Mouse (Mus musculus) layer of hippocampus, postnatal 14 days (tissue): ENCODE results near the gene Klrb1f. TPM values are rescaled to one million over a fixed set of nuclear protein-coding genes. Genes with fewer than 3 reads are reported as not detected.

Experiments used
- total RNA-seq, 2 experiments: library from RNA; stranded (reverse); gene quantifications; 2 replicates each; pipeline ENCODE4 v1.2.3; 2021

The Klrb1f gene
- total RNA-seq, 2 experiments from 2014 or later, result not detected

Other genes starting within 250 kb of the Klrb1f start
- gene Gm44511, start 219.6 kb upstream of the Klrb1f start, total RNA-seq, result not detected
- not detected for gene Klrb1b, start 219.6 kb upstream of the Klrb1f start, total RNA-seq
- under 1 TPM in 1 of 2 experiments, not detected in 1; 0.23 TPM for gene Clec2i, start 158.3 kb upstream of the Klrb1f start, total RNA-seq
- gene BC035044, start 154.8 kb upstream of the Klrb1f start, total RNA-seq, result 1 to 10 TPM; 1.3 to 1.4 TPM
- not detected for gene Clec2g, start 111.5 kb upstream of the Klrb1f start, total RNA-seq
- not detected for gene Clec2e, start 55.0 kb downstream of the Klrb1f start, total RNA-seq
- gene Clec2d, start 134.7 kb downstream of the Klrb1f start, total RNA-seq, result 1 to 10 TPM; 6.9 to 7.6 TPM
- gene Cd69, start 229.5 kb downstream of the Klrb1f start, total RNA-seq, result not detected